Mouse (Mus musculus) lung, embryonic 16.5 days (tissue): ENCODE measurements around the gene Msh5. TPM values are rescaled to one million over a fixed set of nuclear protein-coding genes. Genes with fewer than 3 reads are reported as not detected.

Experiments
- ATAC-seq: fragments of 200-750 bp; cut with Nextera tagmentation; 2 replicates; pipeline ENCODE4 v1.8.0; 2017; ENCODE audit warnings: low read depth, mild to moderate bottlenecking, moderate library complexity
- H3K27ac ChIP-seq: fragments of 300-500 bp; sonication (generic); 2 replicates; pipeline ENCODE4 v1.5.1; 2014; ENCODE audit warnings: mild to moderate bottlenecking, control low read depth, low read length
- H3K27me3 ChIP-seq: fragments of 300-500 bp; sonication (generic); 2 replicates; pipeline ENCODE4 v1.6.1; 2014; ENCODE audit warnings: low read depth, low read length, mixed read lengths; ENCODE audit not compliant: control insufficient read depth, insufficient read depth
- H3K36me3 ChIP-seq: fragments of 300-500 bp; sonication (generic); 2 replicates; pipeline ENCODE4 v1.6.1; 2014; ENCODE audit warnings: low read length; ENCODE audit not compliant: control insufficient read depth, insufficient read depth
- H3K4me1 ChIP-seq: fragments of 300-500 bp; sonication (generic); replicated peaks from 2 replicates; pipeline ENCODE4 v1.6.1; 2014; ENCODE audit warnings: low read length, mixed read lengths; ENCODE audit not compliant: control insufficient read depth, insufficient read depth
- H3K4me2 ChIP-seq: fragments of 300-500 bp; sonication (generic); 2 replicates; pipeline ENCODE4 v1.6.1; 2014; ENCODE audit warnings: low read depth, low read length, control low read depth
- H3K4me3 ChIP-seq: fragments of 300-500 bp; sonication (generic); 2 replicates; pipeline ENCODE4 v1.5.1; 2014; ENCODE audit warnings: mild to moderate bottlenecking, low read length, control low read depth
- H3K9ac ChIP-seq: fragments of 300-500 bp; sonication (generic); 2 replicates; pipeline ENCODE4 v1.6.1; 2014; ENCODE audit warnings: low read length, control low read depth
- H3K9me3 ChIP-seq: fragments of 300-500 bp; sonication (generic); 2 replicates; pipeline ENCODE4 v1.6.1; 2016; ENCODE audit warnings: low read length; ENCODE audit not compliant: control insufficient read depth
- WGBS: fragments of 180-500 bp; shearing (Covaris S2); extraction: QIAGEN DNeasy Blood & Tissue Kit; methylation state at CpG from one replicate; pipeline ENCODE4 v1.1.7; 2014; 5-methylcytosine and 5-hydroxymethylcytosine counted together
- polyA plus RNA-seq: library from polyadenylated mRNA; unstranded; fragments of >200 nt; fragmentation: Nextera tagmentation; extraction: Ambion mirVana; gene quantifications from 2 replicates; pipeline ENCODE4 v1.2.1, GENCODE M21; 2015

The Msh5 gene
- polyA plus RNA-seq, 1 experiment from 2014 or later: 4.7 TPM

GRCm38 (mm10) chr17:35029691-35030532, 16.6 kb downstream of the Msh5 start:
- WGBS: 30% methylated on average over 19 of the region's 19 CpGs
- no peak overlapping the region for H3K4me3 ChIP-seq
- H3K9me3 ChIP-seq: no peaks in the 10 kb centered on the region
- no peaks in the 10 kb centered on the region for H3K36me3 ChIP-seq
- H3K27me3 ChIP-seq: no peaks in the 10 kb centered on the region
- no peak overlapping the region for H3K4me2 ChIP-seq
- H3K9ac ChIP-seq: no peak overlapping the region
- no peak overlapping the region for H3K27ac ChIP-seq
- no peak for ATAC-seq
- peaks cover 5% of the 10 kb centered on the region for H3K4me1 ChIP-seq

- Histone ChIP-seq H3K4me1 (peaks cover 6% of the 10 kb centered on the region), H3K9ac (no peak overlapping the region), H3K27ac (no peak overlapping the region), H3K27me3 (no peaks in the 10 kb centered on the region), H3K4me3 (no peak overlapping the region), H3K9me3 (no peaks in the 10 kb centered on the region), H3K4me2 (no peak overlapping the region), H3K36me3 (no peaks in the 10 kb centered on the region)
- no peak for ATAC-seq
- WGBS: 74% methylated on average over 2 of the region's 2 CpGs
Observed at GRCm38 (mm10) chr17:35028315-35028714, 18.2 kb downstream of the Msh5 start.

GRCm38 (mm10) chr17:35027277-35028068, 19.1 kb downstream of the Msh5 start, which contains the start of gene Sapcd1:
Gene Sapcd1, minus strand, starts transcription at chr17:35028016.
- peaks cover 6% of the 10 kb centered on the region for H3K4me1 ChIP-seq
- H3K9ac ChIP-seq: peak within 1 kb of the TSS; percentile 47
- H3K27ac ChIP-seq: peak within 1 kb of the TSS; percentile 26
- no peaks in the 10 kb centered on the region for H3K9me3 ChIP-seq
- WGBS: 37% methylated on average over 13 of the region's 13 CpGs
- no peaks in the 10 kb centered on the region for H3K27me3 ChIP-seq
- H3K4me3 ChIP-seq: no peak within 1 kb of the TSS
- no peaks in the 10 kb centered on the region for H3K36me3 ChIP-seq
- peak within 1 kb of the TSS; percentile 18; the same call in 1 of the 2 replicates for H3K4me2 ChIP-seq
- ATAC-seq: peak; percentile 57

GRCm38 (mm10) chr17:35026206-35026605, 20.3 kb downstream of the Msh5 start:
- ATAC-seq: no peak
- Histone ChIP-seq H3K27ac (no peak overlapping the region), H3K27me3 (no peaks in the 10 kb centered on the region), H3K9me3 (no peaks in the 10 kb centered on the region), H3K4me3 (no peak overlapping the region), H3K4me2 (no peak overlapping the region), H3K4me1 (peaks cover 6% of the 10 kb centered on the region), H3K36me3 (no peaks in the 10 kb centered on the region), H3K9ac (no peak overlapping the region)
- WGBS: 74% methylated on average over 5 of the region's 5 CpGs

- H3K4me2 ChIP-seq: no peak overlapping the region
- H3K9me3 ChIP-seq: no peaks in the 10 kb centered on the region
- H3K27me3 ChIP-seq: no peaks in the 10 kb centered on the region
- H3K27ac ChIP-seq: no peak overlapping the region
- no peak overlapping the region for H3K9ac ChIP-seq
- no peaks in the 10 kb centered on the region for H3K36me3 ChIP-seq
- ATAC-seq: no peak
- H3K4me3 ChIP-seq: no peak overlapping the region
- peaks cover 6% of the 10 kb centered on the region for H3K4me1 ChIP-seq
- 42% methylated on average over 8 of the region's 10 CpGs for WGBS
Observed at GRCm38 (mm10) chr17:35024691-35025488, 21.7 kb downstream of the Msh5 start.

GRCm38 (mm10) chr17:35024261-35024660, 22.3 kb downstream of the Msh5 start:
- 55% methylated on average over 13 of the region's 13 CpGs for WGBS
- no peaks in the 10 kb centered on the region for H3K27me3 ChIP-seq

GRCm38 (mm10) chr17:35023756-35024155, 22.8 kb downstream of the Msh5 start:
- no peak overlapping the region for H3K4me2 ChIP-seq
- H3K4me1 ChIP-seq: peaks cover 6% of the 10 kb centered on the region
- no peaks in the 10 kb centered on the region for H3K27me3 ChIP-seq
- no peak for ATAC-seq
- H3K9ac ChIP-seq: no peak overlapping the region; the same call in 1 of the 2 replicates
- no peak overlapping the region for H3K4me3 ChIP-seq
- H3K36me3 ChIP-seq: no peaks in the 10 kb centered on the region
- H3K9me3 ChIP-seq: no peaks in the 10 kb centered on the region
- WGBS: 71% methylated on average over 4 of the region's 4 CpGs
- H3K27ac ChIP-seq: no peak overlapping the region

More at GRCm38 (mm10) chr17:35024261-35024660, 22.3 kb downstream of the Msh5 start:
- no peak overlapping the region for H3K4me3 ChIP-seq
- H3K4me2 ChIP-seq: no peak overlapping the region
- no peak overlapping the region for H3K27ac ChIP-seq
- H3K4me1 ChIP-seq: peaks cover 6% of the 10 kb centered on the region
- H3K9ac ChIP-seq: peak overlapping the region; percentile 24; the same call in 1 of the 2 replicates
- H3K9me3 ChIP-seq: no peaks in the 10 kb centered on the region
- H3K36me3 ChIP-seq: no peaks in the 10 kb centered on the region
- no peak for ATAC-seq

GRCm38 (mm10) chr17:35023221-35023620, 23.3 kb downstream of the Msh5 start:
- no peak for ATAC-seq
- H3K4me1 ChIP-seq: peaks cover 6% of the 10 kb centered on the region
- WGBS: 81% methylated on average over 5 of the region's 5 CpGs

More at GRCm38 (mm10) chr17:35023221-35023620, 23.3 kb downstream of the Msh5 start:
- H3K36me3 ChIP-seq: no peaks in the 10 kb centered on the region
- H3K9me3 ChIP-seq: no peaks in the 10 kb centered on the region
- H3K4me3 ChIP-seq: no peak overlapping the region
- no peak overlapping the region for H3K9ac ChIP-seq
- H3K27ac ChIP-seq: no peak overlapping the region
- H3K4me2 ChIP-seq: no peak overlapping the region
- H3K27me3 ChIP-seq: no peaks in the 10 kb centered on the region
